Mouse (Mus musculus) c-Kit-positive CD71-negative TER-119-negative erythroid progenitor cells, embryonic 14.5 days (primary cell): Measurements from ENCODE around the gene Ero1l.

Experiments
- DNase-seq: peaks from one replicate; pipeline ENCODE4 v3.0.0-alpha.2; 2013; ENCODE audit warnings: low read depth

The Ero1l gene

DNA sequence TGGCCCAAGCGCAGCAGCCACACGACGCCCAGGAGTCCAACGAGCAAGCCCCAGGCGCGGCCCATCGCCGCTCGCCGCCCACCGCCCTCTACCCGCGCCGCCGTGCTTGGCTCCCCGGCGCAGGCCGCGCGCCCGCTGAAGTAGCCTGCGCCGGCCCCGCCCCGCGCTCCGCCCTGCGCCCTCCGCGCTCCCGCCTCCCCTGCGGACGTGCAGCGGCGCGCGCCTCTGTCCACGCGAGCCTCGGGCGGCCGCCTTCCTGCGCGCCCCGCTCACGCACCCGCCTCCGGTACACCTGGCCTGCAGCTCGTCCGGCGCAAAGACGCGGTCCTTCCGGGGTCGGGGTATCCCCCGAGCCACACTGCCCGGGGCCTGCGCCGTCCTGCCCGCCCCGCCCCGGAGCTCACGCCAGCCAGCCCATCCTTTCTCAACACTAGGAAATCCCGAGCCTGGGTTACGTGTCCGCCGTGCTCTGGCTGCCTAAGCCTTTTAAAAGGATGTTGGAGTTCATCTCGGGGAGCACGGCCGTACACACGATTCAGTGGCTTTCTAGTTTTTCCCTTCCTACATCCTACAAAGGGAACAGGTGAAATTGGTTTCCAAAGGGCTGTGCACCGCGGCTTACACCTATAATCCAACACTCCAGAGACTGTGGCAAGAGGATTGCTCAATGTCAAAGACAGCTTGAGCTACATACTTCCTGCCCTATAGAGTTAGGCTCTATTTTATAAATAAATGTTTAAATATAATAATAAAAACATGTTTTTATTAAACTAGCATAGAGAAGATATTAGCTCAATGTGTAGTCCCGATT, at the start of gene Ero1l:
Ero1l (minus strand) TSS at position 346 of the 811 bp plus-strand sequence.
- no peak for DNase-seq

DNA sequence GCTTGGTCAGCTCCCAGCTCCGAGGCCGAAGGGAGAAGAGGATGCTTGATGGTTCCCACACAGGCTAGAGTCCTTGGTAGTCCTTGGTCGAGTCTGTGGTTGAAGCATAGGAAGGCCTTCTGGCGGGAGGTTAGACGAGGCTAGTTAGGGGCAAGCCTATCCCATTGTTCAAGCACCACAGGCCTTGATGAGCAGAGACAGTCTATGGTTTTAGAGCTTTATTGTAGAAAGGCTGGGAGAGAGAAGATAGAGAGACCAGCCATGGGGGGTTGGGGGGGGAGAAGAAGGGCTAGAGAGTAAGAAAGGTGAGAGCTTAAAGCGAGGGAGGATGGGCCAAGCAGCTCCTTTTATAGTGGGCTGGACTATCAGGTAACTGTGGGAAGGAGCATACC, 46.6 kb upstream of the Ero1l start:
- no peak for DNase-seq

- DNase-seq = no peak
Observed at GRCm38 (mm10) chr14:45364211-45365195, 45.9 kb upstream of the Ero1l start.

- peak; percentile 86 for DNase-seq
Observed at GRCm38 (mm10) chr14:45350931-45351859, 32.6 kb upstream of the Ero1l start, which contains the start of gene Styx. TSS of gene Styx (plus strand) at chr14:45351093.

DNA sequence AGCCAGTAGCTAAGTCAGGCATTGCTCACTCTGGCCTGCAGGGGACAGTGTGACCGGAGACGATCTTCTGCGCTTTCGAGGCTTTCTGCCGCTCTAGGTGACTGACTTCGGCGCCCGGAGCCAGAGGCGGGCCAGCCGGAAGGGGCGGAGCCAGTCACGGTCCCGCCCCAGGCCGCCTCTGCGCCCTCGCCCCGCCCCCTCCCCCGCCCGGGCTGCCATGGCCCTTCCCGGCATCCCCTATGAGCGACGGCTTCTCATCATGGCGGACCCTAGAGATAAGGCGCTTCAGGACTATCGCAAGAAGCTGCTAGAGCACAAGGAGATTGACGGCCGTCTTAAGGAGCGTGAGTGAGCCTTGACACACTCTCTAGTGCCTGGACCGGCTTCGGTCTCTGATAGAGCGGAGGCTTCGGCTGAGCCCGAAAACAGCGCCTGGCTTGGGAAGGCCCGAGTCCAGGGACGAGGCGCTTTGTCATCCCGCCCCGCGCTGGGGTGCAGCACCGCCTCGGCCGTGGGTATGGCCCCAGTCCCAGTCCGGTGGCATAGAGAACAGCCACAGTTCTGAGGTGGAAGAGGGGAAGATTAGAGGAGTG, 11.1 kb upstream of the Ero1l start, which contains the start of gene Psmc6:
Psmc6 (plus strand) TSS at position 200 of the 593 bp plus-strand sequence.
- DNase-seq = peak; percentile 86

DNA sequence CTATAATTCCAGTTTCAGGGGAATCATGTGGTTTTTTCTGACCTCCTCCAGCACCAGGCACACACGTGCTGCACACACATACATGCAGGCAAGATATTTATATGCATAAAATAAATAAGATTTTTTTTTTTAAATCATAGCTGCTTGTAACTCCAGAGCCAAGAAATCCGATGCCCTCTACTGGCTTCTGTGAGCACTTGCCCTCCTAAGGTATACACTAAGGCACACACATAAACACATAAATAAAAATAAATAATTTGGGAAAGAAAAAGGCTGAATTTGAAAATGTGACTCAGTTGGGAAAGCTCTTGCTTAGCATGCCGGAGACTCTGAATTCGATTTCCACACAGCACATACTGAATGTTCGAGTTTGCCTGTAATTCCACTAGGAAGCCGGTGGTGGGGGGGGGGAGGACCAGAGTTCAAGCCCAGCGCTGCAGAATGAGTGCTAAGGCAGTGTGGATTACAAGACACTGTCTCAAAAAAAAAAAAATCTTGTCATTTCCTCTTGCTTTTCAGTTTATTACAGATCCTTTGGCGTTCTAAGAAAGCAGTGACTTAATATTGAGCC, 10.5 kb upstream of the Ero1l start:
- DNase-seq = no peak

DNA sequence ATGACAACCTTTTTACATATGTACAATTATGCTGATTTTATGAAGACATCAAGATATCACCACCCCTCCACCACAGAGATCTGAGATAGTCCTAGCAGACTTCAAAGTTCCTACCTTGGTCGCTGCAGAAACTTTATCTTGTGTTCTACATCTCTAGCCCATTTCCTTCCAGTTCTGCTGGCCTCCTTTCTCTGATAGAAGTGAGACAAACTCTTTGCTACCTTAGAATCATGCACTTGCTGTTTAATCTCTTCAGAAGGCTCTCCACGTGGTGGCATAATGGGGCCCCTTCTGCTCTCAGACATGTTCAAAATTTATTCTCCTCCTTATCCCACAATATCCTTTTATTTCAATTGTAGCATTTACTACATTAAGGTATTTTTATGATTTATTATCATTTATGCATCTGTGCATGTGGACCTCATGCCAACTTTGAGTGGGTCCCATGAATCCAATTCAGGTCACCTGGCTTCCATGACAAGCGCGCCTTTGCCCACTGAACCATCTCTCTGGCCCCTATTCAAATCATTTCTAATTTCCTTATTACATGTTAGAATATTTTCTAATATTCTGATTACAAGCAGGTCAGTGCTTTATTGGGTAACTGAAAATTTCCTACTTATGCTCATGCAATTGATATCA, 9.6 kb upstream of the Ero1l start:
- DNase-seq = no peak

DNA sequence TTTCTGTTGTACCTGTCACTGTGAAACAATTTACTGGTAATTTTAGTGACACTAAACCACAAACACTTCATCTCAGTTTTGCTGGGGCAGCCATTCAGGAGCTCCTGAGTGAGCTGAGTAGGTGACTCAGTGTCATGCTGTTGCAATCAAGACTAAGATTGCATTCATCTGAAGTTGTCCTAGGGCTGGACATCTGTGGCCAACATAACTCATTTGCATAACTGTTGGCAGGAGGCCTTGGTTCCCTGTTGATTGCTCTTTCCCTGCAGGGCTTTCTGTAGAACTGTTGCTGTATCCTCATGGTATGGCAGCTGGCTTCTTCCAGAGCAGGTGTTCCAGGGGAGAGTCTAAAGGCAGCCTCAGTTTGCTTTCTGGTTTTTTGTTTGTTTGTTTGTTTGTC, 6.9 kb upstream of the Ero1l start:
- no peak for DNase-seq

DNA sequence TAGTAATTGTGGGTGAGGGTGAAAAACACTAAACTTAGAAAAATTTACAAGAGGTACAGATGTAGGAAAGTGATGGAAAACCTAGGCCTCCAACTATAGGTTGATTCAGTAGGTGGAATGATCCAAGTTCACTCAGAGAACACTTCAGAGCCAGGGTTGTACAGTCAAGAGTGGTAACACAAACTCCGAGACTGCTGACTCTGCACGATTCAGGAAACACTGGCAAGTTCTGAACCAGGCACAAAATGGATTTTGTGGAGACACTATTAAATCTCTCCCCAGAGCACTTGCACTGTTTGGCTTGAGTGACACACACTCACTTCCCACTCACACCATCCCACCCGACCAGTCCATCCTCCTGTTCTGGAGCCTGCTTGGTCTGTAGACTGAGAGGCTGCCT, 4.7 kb upstream of the Ero1l start:
- no peak for DNase-seq

DNA sequence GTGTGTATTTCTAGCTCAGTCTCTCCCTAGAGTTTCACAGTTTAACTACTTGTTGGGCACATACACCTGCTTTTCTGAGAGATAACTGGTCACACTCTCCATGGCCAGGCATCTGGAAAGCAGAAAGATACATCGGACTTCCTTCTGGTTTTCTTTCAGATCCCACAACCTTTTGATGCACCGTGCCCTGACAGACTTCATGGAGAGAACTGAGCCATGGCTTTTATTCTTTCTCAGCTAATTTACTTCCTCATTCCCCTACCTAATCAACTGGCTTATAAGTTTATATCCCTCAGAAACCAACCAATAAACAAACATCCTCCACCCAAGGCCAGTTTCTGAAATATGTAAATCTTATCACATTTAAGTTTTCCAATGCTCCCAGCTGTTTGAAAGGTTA, 3.9 kb upstream of the Ero1l start:
- DNase-seq = no peak

DNA sequence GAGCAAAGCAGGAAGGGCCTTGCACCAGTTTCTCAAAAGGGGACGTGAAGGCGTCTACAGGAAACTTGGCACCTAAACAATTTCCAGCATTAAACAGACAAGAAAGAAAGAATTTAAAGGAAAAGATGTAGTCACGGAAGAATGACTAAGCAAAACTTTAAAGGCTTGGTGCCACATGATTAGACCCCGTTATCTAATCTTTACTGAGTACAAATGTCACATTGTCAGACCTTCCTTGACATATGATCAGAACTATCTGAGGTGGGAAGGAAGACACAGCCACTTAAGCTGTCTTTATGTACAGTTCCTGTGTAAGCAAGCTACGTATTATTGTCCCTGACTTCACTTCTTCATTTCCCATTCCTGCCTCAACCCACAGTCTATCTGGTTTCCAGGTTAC, 3.1 kb upstream of the Ero1l start:
- no peak for DNase-seq

DNA sequence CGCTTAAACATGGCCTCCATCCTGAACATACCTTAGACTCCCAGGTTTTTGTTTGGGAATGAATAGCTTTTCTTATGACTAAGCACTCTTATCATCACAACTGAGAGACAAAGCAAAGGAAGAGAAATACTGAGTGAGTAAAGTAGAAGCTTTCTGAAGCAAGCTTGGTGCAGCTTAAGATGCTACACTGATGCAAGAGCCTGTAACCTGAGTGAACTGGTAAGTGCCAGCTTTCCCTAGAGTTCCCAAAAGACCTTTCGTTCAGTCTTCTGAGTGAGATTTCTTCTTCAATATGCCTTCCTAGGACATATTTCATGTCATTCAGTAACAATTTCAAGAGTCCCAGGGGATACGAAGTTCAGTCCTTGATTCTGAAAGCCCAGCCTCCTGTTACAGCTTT, 2.5 kb upstream of the Ero1l start:
- no peak for DNase-seq

DNA sequence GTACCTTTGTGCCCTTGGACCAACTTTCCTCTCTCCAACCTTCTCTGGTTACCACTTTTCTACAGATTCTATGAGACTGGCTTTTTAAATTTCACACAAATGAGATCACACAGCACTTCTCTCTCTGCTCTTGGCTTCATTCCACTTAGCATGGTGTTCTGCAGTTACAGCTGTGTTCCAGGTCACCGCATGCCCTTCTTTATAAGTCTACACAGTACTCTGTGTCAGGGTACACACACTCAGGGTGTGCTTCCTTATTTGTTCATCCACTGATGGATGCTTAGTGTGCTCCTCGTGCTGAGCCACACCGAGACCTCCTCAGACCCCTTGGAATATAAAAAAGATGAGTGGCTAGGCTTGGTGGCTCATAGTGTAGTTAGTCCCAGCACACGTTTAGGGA, 1.5 kb upstream of the Ero1l start:
- no peak for DNase-seq

GRCm38 (mm10) chr14:45319237-45319610, 653 bp upstream of the Ero1l start:
- no peak for DNase-seq

DNA sequence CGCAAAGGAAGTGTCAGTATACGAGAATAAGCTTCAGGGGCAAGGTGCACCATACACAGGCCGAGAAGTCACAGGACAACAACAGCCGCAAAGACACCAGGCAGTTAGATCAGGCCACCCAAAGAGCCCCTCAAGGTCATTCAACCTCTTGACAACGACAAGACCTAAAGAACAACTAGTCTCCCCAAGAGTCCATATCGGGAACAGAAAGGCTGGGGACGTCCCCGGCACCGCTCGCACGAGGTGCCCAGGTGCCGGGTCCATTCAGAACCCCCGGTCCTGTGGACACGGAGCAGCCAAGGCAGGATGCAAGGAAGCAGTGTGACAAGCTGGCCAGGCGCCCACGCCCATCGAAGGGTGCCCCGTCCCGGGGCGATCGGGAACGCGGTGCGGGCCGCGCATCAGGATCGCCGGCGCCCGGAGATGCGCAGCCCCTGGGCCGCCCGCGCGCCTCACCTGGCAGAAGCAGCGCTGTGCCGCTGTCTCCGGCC, 605 bp downstream of the Ero1l start:
- DNase-seq = no peak

GRCm38 (mm10) chr14:45316927-45317326, 1.6 kb downstream of the Ero1l start:
- DNase-seq = no peak

- DNase-seq = no peak
Observed at GRCm38 (mm10) chr14:45310101-45310500, 8.5 kb downstream of the Ero1l start.

- DNase-seq = no peak
Observed at GRCm38 (mm10) chr14:45309646-45310045, 8.9 kb downstream of the Ero1l start.

DNA sequence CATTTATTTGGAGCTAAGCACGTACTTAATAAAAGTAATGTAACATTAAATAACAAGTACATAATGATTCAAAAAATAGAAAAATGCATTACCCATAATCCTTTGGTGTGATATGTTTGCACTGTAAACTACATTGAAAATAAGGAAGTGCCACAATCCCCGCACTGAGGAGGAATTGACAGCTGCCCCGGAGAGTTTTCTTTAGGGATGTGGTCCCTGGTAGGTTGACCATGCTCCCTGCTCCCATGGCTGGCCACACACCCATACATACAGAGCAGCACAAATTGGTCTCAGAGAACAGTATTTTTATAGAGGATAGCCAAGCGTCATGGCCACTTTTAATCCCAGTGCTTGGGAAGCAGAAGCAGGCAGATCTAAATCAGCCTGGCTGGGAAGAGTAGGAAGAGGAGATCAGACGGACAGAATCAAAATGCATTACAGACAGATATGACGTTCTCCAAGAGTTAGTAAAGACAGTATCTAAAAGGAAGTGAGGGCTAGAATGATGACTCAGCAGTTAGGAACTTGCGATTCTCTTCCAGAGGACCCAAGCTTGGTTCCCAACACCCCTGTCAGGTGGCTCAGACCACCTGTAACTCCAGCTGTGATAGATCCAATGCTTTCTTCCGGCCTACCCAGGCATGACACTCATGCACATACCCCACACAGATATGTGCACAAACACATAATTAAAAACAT, 10.8 kb downstream of the Ero1l start:
- DNase-seq = no peak

- no peak for DNase-seq
Observed at GRCm38 (mm10) chr14:45305852-45306251, 12.7 kb downstream of the Ero1l start.
